Mouse (Mus musculus) kidney, adult 8-10 months (tissue): ENCODE measurements around the gene Hdac6.
"Not testable (repeated sequence)": the region's sequence is repeated elsewhere in the genome, so short reads cannot be mapped to it uniquely, and the experiment has no call there.

Experiments
- DNase-seq, 2 experiments: peaks; one replicate each; pipeline ENCODE4 v3.0.0; 2022

Gene Hdac6

DNA sequence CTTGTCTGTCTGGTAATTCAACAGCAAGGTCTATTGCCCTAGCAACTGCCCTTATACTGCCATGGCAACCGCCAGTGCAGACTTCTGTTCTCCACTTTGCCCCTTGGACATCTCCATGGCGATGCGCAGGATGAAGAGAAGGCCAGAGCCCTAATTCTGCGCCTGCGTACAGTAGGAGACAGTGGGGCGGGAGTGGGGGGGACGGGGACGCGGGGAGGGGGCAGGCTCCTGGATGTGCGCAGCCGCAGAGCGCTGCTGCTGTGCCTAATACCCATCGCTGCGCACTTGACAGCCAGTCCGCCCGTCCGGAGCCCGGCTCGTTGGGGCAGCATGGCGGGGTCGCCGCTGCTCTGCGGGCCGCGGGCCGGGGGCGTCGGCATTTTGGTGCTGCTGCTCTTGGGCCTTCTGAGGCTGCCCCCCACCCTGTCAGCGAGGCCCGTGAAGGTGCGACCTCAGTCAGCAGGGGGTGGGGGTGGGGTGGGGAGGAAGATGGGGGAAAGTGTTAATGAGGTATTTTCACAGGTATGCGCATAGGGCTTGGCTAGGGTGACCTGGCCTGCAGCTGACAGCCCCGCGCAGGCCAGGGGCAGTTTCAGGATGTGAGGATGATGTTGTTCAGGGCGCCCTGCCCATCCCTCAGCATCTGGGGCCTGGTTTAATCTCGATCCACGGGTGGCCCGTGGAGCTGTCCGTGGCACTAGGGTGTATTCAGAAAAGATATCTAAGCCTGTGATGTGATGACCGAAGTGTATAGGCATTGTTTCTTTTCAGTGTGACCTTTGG is 27.9 kb downstream of the Hdac6 start, which contains the start of gene Pcsk1n:
Gene Pcsk1n, plus strand, starts transcription at position 222 of the 783 bp plus-strand sequence.
- no peak for DNase-seq

DNA sequence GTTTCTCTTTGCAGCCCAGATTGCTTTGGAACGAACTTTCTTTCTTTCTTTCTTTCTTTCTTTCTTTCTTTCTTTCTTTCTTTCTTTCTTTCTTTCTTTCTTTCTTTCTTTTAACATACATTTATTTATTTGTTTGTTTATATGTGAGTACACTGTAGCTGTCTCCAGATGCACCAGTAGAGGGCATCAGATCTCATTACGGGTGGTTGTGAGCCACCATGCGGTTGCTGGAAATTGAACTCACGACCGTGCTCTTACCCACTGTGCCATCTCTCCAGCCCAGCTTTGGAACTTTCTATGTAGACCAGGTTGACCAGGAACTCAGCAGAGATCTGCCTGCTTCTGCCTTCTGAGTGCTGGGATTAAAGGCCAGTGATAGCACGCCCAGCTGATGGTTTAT is 29.7 kb downstream of the Hdac6 start:
- DNase-seq = not testable (repeated sequence)

DNA sequence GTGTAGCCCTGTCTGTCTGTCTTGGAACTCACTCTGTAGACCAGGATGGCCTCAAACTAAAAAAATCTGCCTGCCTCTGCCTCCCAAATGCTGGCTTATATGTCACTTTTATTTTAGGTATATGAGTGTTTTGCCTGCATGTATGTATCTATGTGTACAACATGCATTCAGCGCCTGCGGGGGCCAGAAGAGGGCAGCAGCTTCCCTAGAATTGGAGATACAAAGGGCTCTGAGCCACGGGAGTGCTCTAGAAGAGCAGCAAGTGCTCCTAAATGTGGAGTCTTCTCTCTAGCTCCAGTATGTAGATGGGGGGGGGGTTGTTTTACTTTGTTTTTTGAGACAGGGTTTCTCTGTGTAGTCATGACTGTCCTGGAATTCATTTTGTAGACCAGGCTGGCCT is 32.0 kb downstream of the Hdac6 start:
- DNase-seq = peak; percentile 32 to 40

- no peak for DNase-seq
These were observed 37.2 kb downstream of the Hdac6 start for GRCm38 (mm10) chrX:7910473-7910872.

- not testable (repeated sequence) for DNase-seq
These were observed 38.4 kb downstream of the Hdac6 start, which contains the start of gene Gm10490 for GRCm38 (mm10) chrX:7909242-7909641. Gene Gm10490 (plus strand): TSS chrX:7909542.

DNA sequence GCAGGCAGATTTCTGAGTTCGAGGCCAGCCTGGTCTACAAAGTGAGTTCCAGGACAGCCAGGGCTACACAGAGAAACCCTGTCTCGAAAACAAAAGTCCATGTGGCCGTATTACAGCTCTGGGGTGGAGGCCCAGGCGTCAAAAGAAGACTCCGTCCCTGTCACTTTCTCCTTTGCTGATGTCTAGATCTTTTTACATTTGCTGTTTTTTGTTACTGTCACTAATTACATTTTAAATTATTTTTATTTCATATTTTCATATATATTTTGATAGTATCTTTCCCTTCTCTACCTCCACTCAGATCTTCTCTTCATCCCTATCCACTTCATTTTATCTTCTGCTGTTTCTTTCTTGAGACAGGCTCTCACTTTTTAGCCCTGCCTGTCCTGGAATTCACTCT is 40.0 kb downstream of the Hdac6 start, which contains the start of gene Gm10491:
Gene Gm10491, minus strand, starts transcription at position 101 of the 400 bp plus-strand sequence.
- no peak for DNase-seq

DNA sequence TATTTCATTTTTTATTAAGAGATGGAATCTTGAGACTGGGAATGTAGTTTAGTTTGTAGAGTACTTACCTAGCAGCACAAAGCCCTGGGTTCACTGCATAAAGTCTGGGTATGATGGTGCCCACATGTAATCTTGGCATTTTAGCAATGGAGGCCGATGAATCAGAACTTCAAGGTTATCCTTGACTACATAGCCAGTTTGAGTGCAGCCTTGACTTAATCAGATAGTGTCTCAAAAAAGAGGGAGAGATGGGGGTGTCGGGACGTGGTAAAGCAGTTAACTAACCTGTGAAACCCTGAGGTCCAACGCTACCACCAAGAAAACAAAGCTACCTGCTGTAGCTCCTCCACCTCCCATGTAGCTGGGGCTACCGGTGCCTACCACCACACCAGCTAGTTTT is 43.2 kb downstream of the Hdac6 start:
- no peak for DNase-seq

GRCm38 (mm10) chrX:7898880-7899874 is 48.5 kb downstream of the Hdac6 start, which contains the start of the genes Pqbp1 and Timm17b:
Gene Pqbp1 (minus strand): TSS chrX:7899269.
Gene Timm17b (plus strand): TSS chrX:7899357.
- peak; percentile 91 to 93 for DNase-seq

- DNase-seq = no peak
These were observed 49.5 kb downstream of the Hdac6 start for GRCm38 (mm10) chrX:7898211-7898610.

GRCm38 (mm10) chrX:7883841-7884567 is 63.7 kb downstream of the Hdac6 start, which contains the start of gene Slc35a2:
Gene Slc35a2 (plus strand): TSS chrX:7884028.
- peak; percentile 90 to 95 for DNase-seq
